Mouse (Mus musculus): Measurements from ENCODE around the gene Kctd20.

DNA sequence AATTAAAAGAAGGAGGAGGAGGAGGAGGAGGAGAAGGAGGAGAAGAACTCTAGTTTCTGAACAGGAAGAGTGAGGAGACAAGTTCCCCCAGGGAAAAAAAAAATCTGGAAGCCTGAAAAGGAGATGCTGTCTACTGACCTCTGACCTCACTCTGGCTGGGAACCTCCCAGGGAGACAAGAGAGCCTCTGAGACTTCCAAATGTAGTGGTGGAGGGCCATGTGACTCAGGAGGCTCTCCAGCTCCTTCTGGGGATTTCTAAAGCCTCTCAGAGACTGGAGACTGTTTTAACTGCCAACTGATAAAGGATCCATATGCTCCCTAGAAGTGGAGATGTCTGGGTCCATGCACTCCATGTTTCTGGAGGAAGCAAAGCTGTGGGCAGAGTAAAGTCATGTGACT is 62.5 kb downstream of the Kctd20 start:
- TF ChIP-seq CTCF (IDR thresholded peaks at IDR 0.05; ENCODE audit: low read depth): no peak
- TF ChIP-seq EP300 (optimal IDR thresholded peaks at IDR 0.05): no peak
